Mouse (Mus musculus): Measurements from ENCODE around the gene ccdc198. TPM values are rescaled to one million over a fixed set of nuclear protein-coding genes. Genes with fewer than 3 reads are reported as not detected.
A peak's percentile ranks its signal among the peaks of the same experiment; 100 is the strongest.

ccdc198 gene
- total and polyA plus RNA-seq, 3 experiments, result 0.05 TPM; not detected in 2

- TF ChIP-seq CTCF (IDR thresholded peaks at IDR 0.05; ENCODE audit: low read depth, low read length) (no peak), POLR2AphosphoS5 (IDR thresholded peaks at IDR 0.05; ENCODE audit: insufficient replicate concordance, low read depth, low read length) (no peak), GATA1 (IDR thresholded peaks at IDR 0.05; ENCODE audit: borderline replicate concordance, low read length) (no peak), TAL1 (conservative IDR thresholded peaks at IDR 0.05; ENCODE audit: low read depth, low read length) (no peak), GATA2 (IDR thresholded peaks at IDR 0.05; ENCODE audit: borderline replicate concordance, low read depth, low read length) (no peak)
- ATAC-seq (ENCODE audit: extremely low read depth, insufficient number of reproducible peaks, low FRiP score, poor library complexity, severe bottlenecking), result no peak
Measured at GRCm38 (mm10) chr14:49277642-49278041, 32.4 kb upstream of the ccdc198 start.

DNA sequence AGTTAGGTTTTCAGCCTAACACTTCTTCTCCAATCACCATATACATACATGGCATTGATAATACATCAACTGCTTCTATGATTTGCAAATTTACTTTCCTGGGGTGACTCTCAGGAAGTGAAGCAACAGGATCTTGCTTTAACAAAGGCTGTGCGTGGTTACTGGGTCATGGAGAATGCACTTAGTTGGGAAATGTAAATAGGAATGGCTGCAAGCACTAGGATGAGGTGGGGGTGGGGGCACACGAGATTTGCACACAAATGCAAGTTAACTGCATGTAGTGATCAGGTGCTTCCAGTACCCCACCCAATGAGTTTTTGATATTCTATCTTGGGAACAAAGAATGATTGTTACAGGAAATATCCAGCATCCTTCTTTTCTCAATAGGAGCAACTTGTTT, 30.1 kb upstream of the ccdc198 start:
- TF ChIP-seq TAL1 (conservative IDR thresholded peaks at IDR 0.05; ENCODE audit: low read depth, low read length) (no peak), GATA2 (IDR thresholded peaks at IDR 0.05; ENCODE audit: borderline replicate concordance, low read depth, low read length) (no peak), GATA1 (IDR thresholded peaks at IDR 0.05; ENCODE audit: borderline replicate concordance, low read length) (no peak), POLR2AphosphoS5 (IDR thresholded peaks at IDR 0.05; ENCODE audit: insufficient replicate concordance, low read depth, low read length) (no peak), CTCF (IDR thresholded peaks at IDR 0.05; ENCODE audit: low read depth, low read length) (no peak)
- DNase-seq (ENCODE audit: low spot score), result no peak
- no peak for ATAC-seq (ENCODE audit: extremely low read depth, insufficient number of reproducible peaks, low FRiP score, poor library complexity, severe bottlenecking)

More at GRCm38 (mm10) chr14:49277642-49278041, 32.4 kb upstream of the ccdc198 start:
- H3K4me1 ChIP-seq (ENCODE audit: insufficient read depth, low read depth, low read length), result no peaks in the 10 kb centered on the region
- DNase-seq (ENCODE audit: low spot score), result no peak
- no peaks in the 10 kb centered on the region for H3K9me3 ChIP-seq (replicated peaks)
- H3K4me3 ChIP-seq (ENCODE audit: low read depth, low read length), result no peak overlapping the region
- H3K27me3 ChIP-seq (ENCODE audit: insufficient read depth, low read length), result peaks cover 5% of the 10 kb centered on the region; the same call in 1 of the 2 replicates
- no peaks in the 10 kb centered on the region for H3K36me3 ChIP-seq (replicated peaks)

GRCm38 (mm10) chr14:49265286-49266002, 20.2 kb upstream of the ccdc198 start:
- TF ChIP-seq GATA1 (IDR thresholded peaks at IDR 0.05; ENCODE audit: borderline replicate concordance, low read length), result no peak
- TF ChIP-seq POLR2AphosphoS5 (IDR thresholded peaks at IDR 0.05; ENCODE audit: insufficient replicate concordance, low read depth, low read length), result no peak
- no peak for TF ChIP-seq TAL1 (conservative IDR thresholded peaks at IDR 0.05; ENCODE audit: low read depth, low read length)
- no peak for TF ChIP-seq CTCF (IDR thresholded peaks at IDR 0.05; ENCODE audit: low read depth, low read length)
- no peak for TF ChIP-seq GATA2 (IDR thresholded peaks at IDR 0.05; ENCODE audit: borderline replicate concordance, low read depth, low read length)
- 0 out of 2 replicates have a peak, but pooled peaks cover 2% of the 10 kb centered on the region for H3K27me3 ChIP-seq (ENCODE audit: insufficient read depth, low read length)
- DNase-seq (ENCODE audit: low spot score), result no peak

More for the DNA sequence above, 30.1 kb upstream of the ccdc198 start:
- Histone ChIP-seq H3K4me3 (ENCODE audit: low read depth, low read length) (no peak overlapping the region), H3K36me3 (replicated peaks) (no peaks in the 10 kb centered on the region), H3K4me1 (ENCODE audit: insufficient read depth, low read depth, low read length) (no peaks in the 10 kb centered on the region), H3K9me3 (replicated peaks) (no peaks in the 10 kb centered on the region), H3K27me3 (ENCODE audit: insufficient read depth, low read length) (peaks cover 5% of the 10 kb centered on the region; the same call in 1 of the 2 replicates)

DNA sequence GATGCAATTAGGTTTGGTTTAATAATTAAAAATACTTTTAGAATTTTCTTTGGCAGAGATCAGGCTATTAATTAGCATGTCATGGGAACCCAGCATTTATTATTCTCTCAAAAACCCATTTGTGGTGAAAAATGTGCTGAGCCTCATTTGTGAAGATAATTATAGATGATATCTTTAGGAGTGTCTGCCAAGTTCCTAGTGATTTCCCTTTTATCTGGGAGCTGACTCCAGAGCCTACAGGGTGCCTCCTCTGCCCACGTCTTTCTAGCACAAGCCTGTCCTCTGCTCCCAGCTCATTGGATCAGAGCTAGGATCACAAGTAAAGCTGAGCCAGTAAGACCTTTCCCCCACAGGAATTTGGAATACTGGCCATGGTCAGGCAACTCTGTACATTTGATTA, 3.8 kb downstream of the ccdc198 start:
- TF ChIP-seq GATA2 (IDR thresholded peaks at IDR 0.05; ENCODE audit: borderline replicate concordance, low read depth, low read length) (no peak), CTCF (IDR thresholded peaks at IDR 0.05; ENCODE audit: low read depth, low read length) (no peak), POLR2AphosphoS5 (IDR thresholded peaks at IDR 0.05; ENCODE audit: insufficient replicate concordance, low read depth, low read length) (no peak), TAL1 (conservative IDR thresholded peaks at IDR 0.05; ENCODE audit: low read depth, low read length) (no peak), GATA1 (IDR thresholded peaks at IDR 0.05; ENCODE audit: borderline replicate concordance, low read length) (no peak)
- DNase-seq (ENCODE audit: low spot score), result no peak
- no peak for ATAC-seq (ENCODE audit: extremely low read depth, insufficient number of reproducible peaks, low FRiP score, poor library complexity, severe bottlenecking)
- 0 out of 2 replicates have a peak, but pooled peaks cover 2% of the 10 kb centered on the region for H3K27me3 ChIP-seq (ENCODE audit: insufficient read depth, low read length)
- H3K9me3 ChIP-seq (replicated peaks), result no peaks in the 10 kb centered on the region
- no peaks in the 10 kb centered on the region for H3K36me3 ChIP-seq (replicated peaks)
- no peak overlapping the region for H3K4me3 ChIP-seq (ENCODE audit: low read depth, low read length)
- H3K4me1 ChIP-seq (ENCODE audit: insufficient read depth, low read depth, low read length), result no peaks in the 10 kb centered on the region

More at GRCm38 (mm10) chr14:49265286-49266002, 20.2 kb upstream of the ccdc198 start:
- ATAC-seq (ENCODE audit: extremely low read depth, insufficient number of reproducible peaks, low FRiP score, poor library complexity, severe bottlenecking), result no peak
- Histone ChIP-seq H3K4me1 (ENCODE audit: insufficient read depth, low read depth, low read length) (no peaks in the 10 kb centered on the region), H3K36me3 (replicated peaks) (no peaks in the 10 kb centered on the region), H3K9me3 (replicated peaks) (no peaks in the 10 kb centered on the region), H3K4me3 (ENCODE audit: low read depth, low read length) (no peak overlapping the region)

DNA sequence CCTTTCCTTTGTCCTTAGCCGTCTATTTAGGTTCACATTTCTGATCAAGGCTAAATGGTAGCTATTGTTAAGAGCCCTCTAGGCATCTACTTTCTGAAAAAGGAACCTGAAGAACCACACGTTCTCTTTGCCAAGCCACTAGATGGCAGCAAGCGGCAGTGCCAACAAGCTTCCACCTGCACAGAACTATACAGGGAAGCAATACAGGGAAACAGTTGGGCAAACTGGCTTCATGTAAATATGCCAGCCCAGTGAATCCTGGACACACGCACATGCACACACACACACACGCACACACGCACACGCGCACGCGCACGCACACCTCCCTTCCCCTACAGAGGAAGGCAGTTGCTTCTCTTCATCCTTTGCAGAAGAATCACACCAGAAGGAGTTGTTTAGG, 7.1 kb downstream of the ccdc198 start:
- TF ChIP-seq TAL1 (conservative IDR thresholded peaks at IDR 0.05; ENCODE audit: low read depth, low read length) (no peak), GATA1 (IDR thresholded peaks at IDR 0.05; ENCODE audit: borderline replicate concordance, low read length) (no peak), CTCF (IDR thresholded peaks at IDR 0.05; ENCODE audit: low read depth, low read length) (no peak), GATA2 (IDR thresholded peaks at IDR 0.05; ENCODE audit: borderline replicate concordance, low read depth, low read length) (no peak), POLR2AphosphoS5 (IDR thresholded peaks at IDR 0.05; ENCODE audit: insufficient replicate concordance, low read depth, low read length) (no peak)
- H3K9me3 ChIP-seq (replicated peaks), result no peaks in the 10 kb centered on the region
- no peaks in the 10 kb centered on the region for H3K36me3 ChIP-seq (replicated peaks)
- H3K4me1 ChIP-seq (ENCODE audit: insufficient read depth, low read depth, low read length), result no peaks in the 10 kb centered on the region
- no peak for DNase-seq (ENCODE audit: low spot score)
- peaks cover 2% of the 10 kb centered on the region; the same call in 1 of the 2 replicates for H3K27me3 ChIP-seq (ENCODE audit: insufficient read depth, low read length)
- H3K4me3 ChIP-seq (ENCODE audit: low read depth, low read length), result no peak overlapping the region
- ATAC-seq (ENCODE audit: extremely low read depth, insufficient number of reproducible peaks, low FRiP score, poor library complexity, severe bottlenecking), result no peak

GRCm38 (mm10) chr14:49234788-49235515, 10.3 kb downstream of the ccdc198 start:
- no peaks in the 10 kb centered on the region for H3K4me1 ChIP-seq (ENCODE audit: insufficient read depth, low read depth, low read length)
- peak; percentile 40 for ATAC-seq (ENCODE audit: extremely low read depth, insufficient number of reproducible peaks, low FRiP score, poor library complexity, severe bottlenecking)
- no peaks in the 10 kb centered on the region for H3K9me3 ChIP-seq (replicated peaks)
- TF ChIP-seq CTCF (IDR thresholded peaks at IDR 0.05; ENCODE audit: low read depth, low read length) (peak; percentile 31; the same call in 1 of the 2 replicates), GATA2 (IDR thresholded peaks at IDR 0.05; ENCODE audit: borderline replicate concordance, low read depth, low read length) (no peak)
- H3K4me3 ChIP-seq (ENCODE audit: low read depth, low read length), result 0 out of 2 replicates have a peak overlapping the region, but pooled peaks have one; percentile 38
- H3K27me3 ChIP-seq (ENCODE audit: insufficient read depth, low read length), result no peaks in the 10 kb centered on the region; the same call in 1 of the 2 replicates
- peak; percentile 5 for DNase-seq (ENCODE audit: low spot score)
- H3K36me3 ChIP-seq (replicated peaks), result no peaks in the 10 kb centered on the region

Measured in G1E (cell line).